Mouse (Mus musculus) cortical plate, adult 2 months (tissue): ENCODE results near the gene Zfp740.

Source experiments
- CTCF ChIP-seq: fragments of 200-500 bp; IDR thresholded peaks from 2 replicates; pipeline ENCODE4 v1.5.1; 2011; ENCODE audit warnings: mild to moderate bottlenecking, control low read depth, low read length; ENCODE audit not compliant: insufficient read depth; ENCODE audit errors: extremely low read depth
- POLR2A ChIP-seq: fragments of 200-500 bp; IDR thresholded peaks from 2 replicates; pipeline ENCODE4 v1.6.1; 2011; ENCODE audit warnings: mild to moderate bottlenecking, low read length, control low read depth; ENCODE audit not compliant: insufficient read depth; ENCODE audit errors: extremely low read depth

- no peak for TF ChIP-seq CTCF
- TF ChIP-seq POLR2A, result no peak
These were observed 45.8 kb downstream of the Zfp740 start for GRCm38 (mm10) chr15:102248812-102249191.
